Mouse (Mus musculus) embryonic facial prominence, embryonic 15.5 days (tissue): Measurements from ENCODE around the gene Dnajb4. TPM values are rescaled to one million over a fixed set of nuclear protein-coding genes. Genes with fewer than 3 reads are reported as not detected.
A peak's percentile ranks its signal among the peaks of the same experiment; 100 is the strongest.

Experiments used
- ATAC-seq: fragments of 200-750 bp; cut with Nextera tagmentation; 2 replicates; pipeline ENCODE4 v1.8.0; 2017; ENCODE audit warnings: low read depth, moderate TSS enrichment; ENCODE audit not compliant: insufficient number of reproducible peaks, low FRiP score, low TSS enrichment
- H3K27ac ChIP-seq: fragments of 300-500 bp; sonication (generic); replicated peaks from 2 replicates; pipeline ENCODE4 v1.5.1; 2015; ENCODE audit warnings: mild to moderate bottlenecking, inconsistent platforms
- H3K27me3 ChIP-seq: fragments of 300-500 bp; sonication (generic); 2 replicates; pipeline ENCODE4 v1.6.1; 2015; ENCODE audit warnings: inconsistent platforms
- H3K36me3 ChIP-seq: fragments of 300-500 bp; sonication (generic); 2 replicates; pipeline ENCODE4 v1.6.1; 2015; ENCODE audit warnings: mild to moderate bottlenecking, inconsistent platforms
- H3K4me1 ChIP-seq: fragments of 300-500 bp; sonication (generic); 2 replicates; pipeline ENCODE4 v1.6.1; 2015; ENCODE audit warnings: inconsistent platforms
- H3K4me2 ChIP-seq: fragments of 300-500 bp; sonication (generic); replicated peaks from 2 replicates; pipeline ENCODE4 v1.6.1; 2015; ENCODE audit warnings: mild to moderate bottlenecking, inconsistent platforms
- H3K4me3 ChIP-seq: fragments of 300-500 bp; sonication (generic); replicated peaks from 2 replicates; pipeline ENCODE4 v1.5.1; 2015; ENCODE audit warnings: mild to moderate bottlenecking, inconsistent platforms
- H3K9ac ChIP-seq: fragments of 300-500 bp; sonication (generic); 2 replicates; pipeline ENCODE4 v1.6.1; 2015; ENCODE audit warnings: inconsistent platforms
- H3K9me3 ChIP-seq: fragments of 300-500 bp; sonication (generic); replicated peaks from 2 replicates; pipeline ENCODE4 v1.6.1; 2016; ENCODE audit warnings: inconsistent platforms
- WGBS: fragments of 180-500 bp; shearing (Covaris S2); methylation state at CpG from one replicate; pipeline ENCODE4 v1.1.7; 2015; 5-methylcytosine and 5-hydroxymethylcytosine counted together
- polyA plus RNA-seq: library from polyadenylated mRNA; unstranded; fragments of >200 nt; fragmentation: Nextera tagmentation; extraction: Ambion mirVana; gene quantifications from 2 replicates; pipeline ENCODE4 v1.2.1, GENCODE M21; 2015

The Dnajb4 gene
- polyA plus RNA-seq, 1 experiment from 2014 or later, result 34.2 TPM

GRCm38 (mm10) chr3:152192238-152192931, 17.7 kb downstream of the Dnajb4 start:
- peak overlapping the region; percentile 56 for H3K4me2 ChIP-seq
- no peak for ATAC-seq
- H3K27me3 ChIP-seq, result no peaks in the 10 kb centered on the region
- peak overlapping the region; percentile 44 for H3K9ac ChIP-seq
- no peaks in the 10 kb centered on the region for H3K9me3 ChIP-seq
- H3K4me1 ChIP-seq, result peaks cover 9% of the 10 kb centered on the region
- peak overlapping the region; percentile 50 for H3K4me3 ChIP-seq
- WGBS, result 11% methylated on average over 9 of the region's 11 CpGs
- peak overlapping the region; percentile 88 for H3K27ac ChIP-seq
- H3K36me3 ChIP-seq, result no peaks in the 10 kb centered on the region

DNA sequence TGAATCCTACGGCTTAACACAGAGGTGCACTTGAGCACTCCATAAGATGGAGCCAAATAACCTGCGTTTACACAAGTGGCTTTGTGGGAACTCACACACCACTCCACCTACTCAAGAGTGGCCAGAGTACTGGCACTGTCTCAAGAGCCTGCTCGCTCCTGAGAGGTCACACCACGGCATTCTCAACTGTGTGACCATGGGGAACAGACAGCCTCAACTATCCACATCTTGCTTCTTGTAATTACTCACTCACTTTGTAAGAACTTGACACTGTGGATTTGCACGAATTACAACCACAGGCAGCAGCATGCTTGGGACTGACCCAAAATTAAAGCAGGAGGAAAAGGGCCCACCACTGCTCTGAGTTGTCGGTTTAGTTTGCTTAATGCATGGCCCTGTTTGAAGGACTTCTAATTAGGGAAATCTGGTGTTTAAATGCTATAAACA, 18.3 kb downstream of the Dnajb4 start:
- peak; percentile 61; the same call in 1 of the 2 replicates for ATAC-seq
- Histone ChIP-seq H3K9ac (peak overlapping the region; percentile 31), H3K36me3 (no peaks in the 10 kb centered on the region), H3K27me3 (no peaks in the 10 kb centered on the region), H3K4me3 (peak overlapping the region; percentile 50), H3K27ac (peak overlapping the region; percentile 88), H3K4me1 (peaks cover 9% of the 10 kb centered on the region), H3K9me3 (no peaks in the 10 kb centered on the region), H3K4me2 (peak overlapping the region; percentile 56)
- WGBS, result 8% methylated on average over 6 of the region's 6 CpGs

GRCm38 (mm10) chr3:152190679-152191477, 19.2 kb downstream of the Dnajb4 start:
- H3K27me3 ChIP-seq, result no peaks in the 10 kb centered on the region
- no peaks in the 10 kb centered on the region for H3K9me3 ChIP-seq
- H3K4me3 ChIP-seq, result peak overlapping the region; percentile 26
- 62% methylated on average over 9 of the region's 9 CpGs for WGBS
- H3K4me1 ChIP-seq, result peaks cover 9% of the 10 kb centered on the region
- H3K4me2 ChIP-seq, result peak overlapping the region; percentile 56
- H3K27ac ChIP-seq, result no peak overlapping the region
- no peak overlapping the region for H3K9ac ChIP-seq
- H3K36me3 ChIP-seq, result peaks cover 4% of the 10 kb centered on the region; the same call in 1 of the 2 replicates
- no peak for ATAC-seq

- no peak overlapping the region for H3K27ac ChIP-seq
- no peak overlapping the region for H3K4me3 ChIP-seq
- 57% methylated on average over 4 of the region's 4 CpGs for whole genome bisulfite sequencing
Observed at GRCm38 (mm10) chr3:152189306-152189705, 20.8 kb downstream of the Dnajb4 start.

DNA sequence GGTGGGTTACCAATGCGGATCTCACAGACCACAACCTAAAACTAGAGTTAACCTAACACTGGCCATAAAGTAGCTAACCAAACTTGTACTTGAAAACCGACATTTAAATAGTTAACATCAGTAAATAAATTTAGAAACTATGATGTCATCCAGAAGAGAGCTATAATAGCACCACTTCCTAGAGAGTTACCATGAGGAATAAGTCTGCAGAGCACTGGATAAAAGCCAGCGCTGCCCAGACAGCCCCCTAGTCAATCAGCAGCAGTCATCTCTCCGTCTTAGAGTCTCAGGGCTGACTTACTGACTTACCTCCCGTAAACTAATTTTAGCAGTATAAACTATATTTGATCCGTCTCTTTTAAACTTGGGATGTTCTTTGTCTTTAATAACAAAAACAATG, 24.0 kb downstream of the Dnajb4 start:
- 58% methylated on average over 6 of the region's 6 CpGs for WGBS
- no peak for ATAC-seq
- no peaks in the 10 kb centered on the region for H3K27me3 ChIP-seq
- no peaks in the 10 kb centered on the region for H3K9me3 ChIP-seq
- H3K27ac ChIP-seq, result no peak overlapping the region
- no peak overlapping the region for H3K9ac ChIP-seq
- peaks cover 2% of the 10 kb centered on the region; the same call in 1 of the 2 replicates for H3K4me1 ChIP-seq
- H3K4me3 ChIP-seq, result no peak overlapping the region
- peaks cover 23% of the 10 kb centered on the region for H3K36me3 ChIP-seq
- no peak overlapping the region for H3K4me2 ChIP-seq

More at GRCm38 (mm10) chr3:152189306-152189705, 20.8 kb downstream of the Dnajb4 start:
- no peaks in the 10 kb centered on the region for H3K27me3 ChIP-seq
- peaks cover 17% of the 10 kb centered on the region for H3K36me3 ChIP-seq
- no peaks in the 10 kb centered on the region for H3K9me3 ChIP-seq
- no peak overlapping the region for H3K9ac ChIP-seq
- peaks cover 9% of the 10 kb centered on the region for H3K4me1 ChIP-seq
- ATAC-seq, result no peak
- H3K4me2 ChIP-seq, result no peak overlapping the region

DNA sequence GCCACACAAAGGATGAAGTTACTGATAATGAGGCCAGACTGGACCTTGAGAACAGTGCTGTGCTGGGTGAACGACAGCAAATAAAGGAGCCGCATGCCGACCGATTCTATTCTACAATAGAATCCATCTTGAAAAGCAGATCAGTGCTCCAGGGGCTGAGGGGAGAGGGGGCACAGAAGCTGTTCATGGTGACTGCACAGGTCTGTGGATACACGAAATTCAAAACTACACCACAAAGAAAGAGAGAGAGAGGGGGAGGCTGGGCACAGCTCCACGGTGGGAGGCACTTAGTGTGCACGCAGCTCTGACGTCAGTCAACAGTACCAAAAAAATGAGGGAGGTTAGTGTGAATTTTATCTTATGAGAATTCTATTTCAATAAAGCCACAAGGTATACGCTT, 26.6 kb downstream of the Dnajb4 start:
- Histone ChIP-seq H3K9me3 (no peaks in the 10 kb centered on the region), H3K4me3 (no peak overlapping the region), H3K4me2 (no peak overlapping the region), H3K4me1 (no peaks in the 10 kb centered on the region), H3K36me3 (peaks cover 23% of the 10 kb centered on the region), H3K27ac (no peak overlapping the region), H3K9ac (no peak overlapping the region), H3K27me3 (no peaks in the 10 kb centered on the region)
- ATAC-seq, result no peak
- WGBS, result 84% methylated on average over 9 of the region's 9 CpGs

- H3K4me3 ChIP-seq, result no peak overlapping the region
- H3K27me3 ChIP-seq, result no peaks in the 10 kb centered on the region
- H3K36me3 ChIP-seq, result peaks cover 17% of the 10 kb centered on the region
- no peaks in the 10 kb centered on the region for H3K4me1 ChIP-seq
- H3K9me3 ChIP-seq, result no peaks in the 10 kb centered on the region
- ATAC-seq, result no peak
- H3K4me2 ChIP-seq, result no peak overlapping the region
- H3K9ac ChIP-seq, result no peak overlapping the region
- H3K27ac ChIP-seq, result no peak overlapping the region
- 94% methylated on average over 4 of the region's 4 CpGs for WGBS
Observed at GRCm38 (mm10) chr3:152180624-152181023, 29.5 kb downstream of the Dnajb4 start.

DNA sequence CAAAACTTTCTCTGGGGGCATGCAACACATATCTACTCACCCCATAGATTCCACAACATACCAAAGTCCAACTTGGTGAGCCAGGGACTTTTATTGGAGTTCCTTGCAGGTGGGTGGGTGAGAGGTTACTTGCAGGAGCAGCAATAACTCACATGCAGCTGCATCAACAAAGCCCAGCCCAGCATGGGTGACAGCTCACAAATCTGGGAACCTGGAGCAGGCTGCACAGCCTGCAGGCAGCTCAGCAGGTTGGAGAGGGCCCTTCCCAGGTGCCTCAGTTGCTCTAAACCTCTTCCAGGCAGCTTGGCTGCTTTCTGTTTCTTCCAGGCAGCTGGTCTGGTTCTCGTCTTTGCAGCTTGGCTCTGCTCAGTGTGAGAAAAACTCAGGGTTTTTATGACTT, 30.8 kb downstream of the Dnajb4 start:
- 28% methylated on average over 1 of the region's 1 CpGs for WGBS
- H3K27ac ChIP-seq, result no peak overlapping the region
- peaks cover 6% of the 10 kb centered on the region; the same call in 1 of the 2 replicates for H3K36me3 ChIP-seq
- no peak overlapping the region for H3K4me2 ChIP-seq
- no peak overlapping the region for H3K4me3 ChIP-seq
- H3K9ac ChIP-seq, result no peak overlapping the region
- H3K9me3 ChIP-seq, result no peaks in the 10 kb centered on the region
- H3K27me3 ChIP-seq, result no peaks in the 10 kb centered on the region
- ATAC-seq, result no peak
- no peaks in the 10 kb centered on the region for H3K4me1 ChIP-seq

GRCm38 (mm10) chr3:152178816-152179215, 31.3 kb downstream of the Dnajb4 start:
- ATAC-seq, result no peak
- H3K27ac ChIP-seq, result no peak overlapping the region
- no peaks in the 10 kb centered on the region for H3K4me1 ChIP-seq
- H3K4me2 ChIP-seq, result no peak overlapping the region
- H3K9me3 ChIP-seq, result no peaks in the 10 kb centered on the region
- no peaks in the 10 kb centered on the region for H3K27me3 ChIP-seq
- H3K9ac ChIP-seq, result no peak overlapping the region
- 80% methylated on average over 4 of the region's 4 CpGs for WGBS
- H3K36me3 ChIP-seq, result peaks cover 6% of the 10 kb centered on the region; the same call in 1 of the 2 replicates
- H3K4me3 ChIP-seq, result no peak overlapping the region

DNA sequence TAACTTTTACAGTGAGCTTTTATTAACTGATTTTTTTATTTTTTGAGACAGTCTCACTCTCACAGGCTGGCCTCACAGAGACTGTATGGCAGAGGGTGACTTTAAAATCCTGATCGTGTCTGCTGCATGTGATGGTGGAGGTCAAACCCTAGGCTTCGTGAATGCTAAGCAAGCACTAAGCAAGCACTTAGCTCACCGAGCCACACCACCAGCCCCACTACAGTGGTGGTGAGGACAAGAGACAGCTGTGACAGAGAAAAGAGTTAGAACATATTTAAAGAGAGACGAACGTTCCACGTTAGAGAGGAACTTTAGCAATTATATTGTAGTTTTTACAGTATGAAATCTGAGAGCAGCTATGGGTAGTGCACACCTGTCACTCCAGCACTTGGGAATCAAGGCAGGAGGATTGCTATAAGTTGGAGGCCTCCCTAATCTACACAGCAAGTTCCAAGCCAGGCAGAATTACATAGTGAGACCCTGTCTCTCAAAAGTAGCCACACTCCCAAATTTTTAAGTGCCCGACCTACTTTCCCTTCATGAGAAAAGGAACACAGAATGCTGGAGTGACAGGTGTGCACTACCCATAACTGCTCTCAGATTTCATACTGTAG, 37.7 kb downstream of the Dnajb4 start:
- no peak overlapping the region for H3K4me2 ChIP-seq
- H3K4me3 ChIP-seq, result no peak overlapping the region
- H3K9ac ChIP-seq, result no peak overlapping the region
- WGBS, result 61% methylated on average over 7 of the region's 7 CpGs
- no peaks in the 10 kb centered on the region for H3K9me3 ChIP-seq
- H3K27ac ChIP-seq, result no peak overlapping the region
- H3K27me3 ChIP-seq, result no peaks in the 10 kb centered on the region
- ATAC-seq, result no peak
- no peaks in the 10 kb centered on the region for H3K36me3 ChIP-seq
- H3K4me1 ChIP-seq, result 0 out of 2 replicates have a peak, but pooled peaks cover under 1% of the 10 kb centered on the region

- ATAC-seq, result no peak
- Histone ChIP-seq H3K4me1 (peaks cover 7% of the 10 kb centered on the region; the same call in 1 of the 2 replicates), H3K27me3 (0 out of 2 replicates have a peak, but pooled peaks cover 3% of the 10 kb centered on the region), H3K4me3 (no peak overlapping the region), H3K4me2 (no peak overlapping the region), H3K9me3 (no peaks in the 10 kb centered on the region), H3K9ac (no peak overlapping the region), H3K27ac (no peak overlapping the region), H3K36me3 (no peaks in the 10 kb centered on the region)
- WGBS, result 61% methylated on average over 7 of the region's 7 CpGs
Observed at GRCm38 (mm10) chr3:152171862-152172261, 38.2 kb downstream of the Dnajb4 start.
